Mouse (Mus musculus) C2C12 (cell line): ENCODE measurements at regions not wholly inside any gene's neighbourhood (a gene's known extent, or its start where the extent isn't known, plus 50 kb on each side); places are given as distances from the start of the nearest gene placed in this dataset.

Experiments
- CTCF ChIP-seq: IDR thresholded peaks from one replicate; pipeline ENCODE4 v1.5.1; 2011; ENCODE audit not compliant: control insufficient read depth, insufficient read depth, insufficient read length
- FOSL1 ChIP-seq: IDR thresholded peaks from one replicate; pipeline ENCODE4 v1.8.0; 2011; ENCODE audit warnings: mild to moderate bottlenecking, low read length; ENCODE audit not compliant: poor library complexity, insufficient read depth, severe bottlenecking
- MAX ChIP-seq: IDR thresholded peaks from one replicate; pipeline ENCODE4 v1.6.1; 2011; ENCODE audit warnings: mild to moderate bottlenecking, control low read depth
- MYOG ChIP-seq: IDR thresholded peaks from one replicate; pipeline ENCODE4 v1.6.1; 2011; ENCODE audit not compliant: control insufficient read depth, insufficient read length; ENCODE audit errors: extremely low read depth
- USF1 ChIP-seq: IDR thresholded peaks from one replicate; pipeline ENCODE4 v1.6.1; 2011; ENCODE audit warnings: low read depth, mild to moderate bottlenecking, control low read depth, moderate library complexity

GRCm38 (mm10) chr5:63473163-63473562 lies 175.7 kb upstream of the Nwd2 start:
- TF ChIP-seq CTCF, result no peak
- no peak for TF ChIP-seq USF1
- no peak for TF ChIP-seq MYOG
- no peak for TF ChIP-seq MAX
- TF ChIP-seq FOSL1, result no peak
